Mouse (Mus musculus) T-helper 1 cell (primary cell): ENCODE measurements at regions not wholly inside any gene's neighbourhood (a gene's known extent, or its start where the extent isn't known, plus 50 kb on each side); places are given as distances from the start of the nearest gene placed in this dataset.

Experiments used
- in situ Hi-C: fragments of 300-600 bp; cut with MboI, MseI; formaldehyde crosslinking; loops from one replicate; pipeline ENCODE4 v1.15.1; 2025; ENCODE audit warnings: high pct_unique_total_duplicates

DNA sequence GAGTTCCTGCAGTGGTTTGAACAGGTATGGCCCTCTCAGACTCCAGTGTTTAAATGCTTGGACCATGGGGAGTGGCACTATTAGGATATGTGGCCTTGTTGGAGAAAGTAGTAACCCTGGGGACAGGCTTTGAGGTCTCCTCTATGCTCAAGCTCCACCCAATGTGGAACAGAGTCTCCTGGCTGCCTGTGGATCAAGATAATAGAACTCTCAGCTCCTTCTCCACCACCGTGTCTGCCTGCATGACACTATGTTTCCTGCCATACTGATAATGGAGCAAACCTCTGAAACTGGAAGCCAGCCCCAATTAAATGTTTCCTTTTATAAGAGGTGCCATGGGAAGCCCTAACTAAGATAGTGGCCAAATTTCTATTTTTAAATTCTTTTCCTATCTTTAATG, 252.2 kb downstream of the Sox4 start:
- in situ Hi-C loops: no loop called here

- in situ Hi-C loops: no loop called here
Measured at GRCm38 (mm10) chr13:28700081-28700480, 253.4 kb downstream of the Sox4 start.

GRCm38 (mm10) chr13:28699490-28700032, 254.0 kb downstream of the Sox4 start:
- in situ Hi-C loops: no loop called here

DNA sequence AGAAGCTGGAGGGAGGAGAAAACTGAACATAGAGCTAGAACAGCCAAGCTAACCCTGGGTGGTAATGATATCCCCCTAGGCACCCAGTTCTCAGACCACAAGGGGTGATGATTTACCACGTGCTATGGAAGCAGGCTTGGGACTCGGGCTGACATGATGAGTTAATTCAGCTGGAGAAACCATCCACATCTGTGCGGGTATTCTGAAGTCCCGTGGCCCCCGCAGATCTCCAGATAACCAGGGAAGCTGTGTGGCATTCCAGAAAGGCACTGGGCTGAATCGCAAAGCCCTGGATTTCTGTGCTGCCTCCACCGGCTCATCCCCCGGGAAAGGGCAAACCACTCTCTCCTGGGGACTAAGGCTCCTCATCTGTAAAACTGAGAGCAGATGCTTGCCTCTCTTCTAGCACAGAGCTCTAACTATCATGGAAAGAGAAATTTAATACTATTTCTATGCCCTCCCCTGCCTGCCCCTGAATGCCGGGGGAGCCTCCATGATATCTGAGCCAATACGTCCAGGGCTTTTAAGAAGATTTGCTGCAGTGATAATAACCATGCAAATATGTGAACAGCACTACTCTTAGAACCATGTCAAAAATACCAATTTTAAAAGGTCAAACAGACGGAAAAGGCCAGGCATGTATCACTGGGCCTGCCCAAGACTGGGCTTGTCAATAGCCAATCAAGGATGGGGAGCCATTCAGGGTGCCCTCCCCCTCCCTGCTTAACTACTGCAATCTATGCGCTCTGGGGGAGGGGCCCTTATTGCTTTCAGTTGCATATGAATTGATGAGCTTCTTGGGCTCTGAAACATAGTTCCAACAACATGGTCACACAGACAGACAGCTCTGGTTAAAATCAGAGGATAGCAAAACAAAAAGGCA, 255.5 kb downstream of the Sox4 start:
- in situ Hi-C loops: no loop called here

DNA sequence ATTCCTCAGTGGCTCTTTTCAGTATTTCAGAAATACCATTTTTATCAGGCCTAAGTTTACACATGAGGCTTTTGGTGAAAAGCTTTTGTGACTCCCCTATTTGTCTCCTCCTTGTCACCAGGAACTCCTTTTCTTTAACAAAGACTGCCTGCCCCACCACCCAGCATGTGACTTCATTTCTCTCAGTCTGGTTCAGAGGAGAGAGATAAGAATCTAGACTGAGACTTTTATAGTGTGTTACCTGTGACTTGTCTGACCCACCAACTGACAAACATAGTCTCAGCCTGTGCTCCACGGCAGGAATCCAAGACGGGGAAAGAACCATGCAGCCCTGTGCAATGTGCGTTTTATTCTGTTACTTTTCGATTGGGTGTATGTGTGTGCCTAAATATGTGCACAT, 260.4 kb downstream of the Sox4 start:
- in situ Hi-C loops: no loop called here

DNA sequence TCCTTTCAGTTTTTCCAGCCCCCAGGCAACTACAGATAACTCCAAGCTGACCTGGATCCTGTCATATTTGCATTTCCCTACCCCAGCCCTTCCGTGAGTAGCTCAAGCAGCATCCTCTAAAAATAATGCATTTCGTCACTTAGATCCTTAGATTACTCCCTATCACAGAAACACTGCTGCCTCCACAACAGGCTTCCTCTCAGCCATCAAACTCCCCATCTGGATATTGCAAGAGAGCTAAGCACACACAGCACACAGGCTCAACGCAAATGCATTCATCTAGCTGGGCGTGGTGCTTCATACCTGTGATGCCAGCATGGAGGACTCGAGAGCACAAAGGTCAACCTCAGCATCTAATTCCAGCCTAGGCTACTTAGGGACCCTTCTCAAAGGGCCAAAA, 260.9 kb downstream of the Sox4 start:
- in situ Hi-C loops: no loop called here

GRCm38 (mm10) chr13:28690511-28691160, 262.9 kb downstream of the Sox4 start:
- in situ Hi-C loops: no loop called here

DNA sequence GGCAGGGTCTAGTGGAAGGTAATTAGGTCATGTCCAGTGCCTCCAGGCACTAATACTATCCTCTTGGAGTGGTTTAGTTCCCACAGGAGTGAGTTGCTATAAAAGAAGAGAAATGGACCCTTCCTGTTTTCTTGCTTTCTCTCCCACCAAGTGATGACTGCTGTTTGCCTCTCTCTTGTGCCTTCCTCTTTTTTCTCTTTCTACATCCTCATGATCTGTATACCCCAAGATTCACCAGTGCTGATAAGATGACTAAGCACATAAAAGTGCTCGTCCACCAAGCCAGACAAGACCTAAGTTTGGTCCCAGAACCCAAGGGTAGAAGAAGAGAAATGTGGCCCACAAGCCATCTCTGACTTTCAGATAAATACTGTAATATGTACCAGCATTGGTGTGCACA, 265.7 kb downstream of the Sox4 start:
- in situ Hi-C loops: no loop called here

DNA sequence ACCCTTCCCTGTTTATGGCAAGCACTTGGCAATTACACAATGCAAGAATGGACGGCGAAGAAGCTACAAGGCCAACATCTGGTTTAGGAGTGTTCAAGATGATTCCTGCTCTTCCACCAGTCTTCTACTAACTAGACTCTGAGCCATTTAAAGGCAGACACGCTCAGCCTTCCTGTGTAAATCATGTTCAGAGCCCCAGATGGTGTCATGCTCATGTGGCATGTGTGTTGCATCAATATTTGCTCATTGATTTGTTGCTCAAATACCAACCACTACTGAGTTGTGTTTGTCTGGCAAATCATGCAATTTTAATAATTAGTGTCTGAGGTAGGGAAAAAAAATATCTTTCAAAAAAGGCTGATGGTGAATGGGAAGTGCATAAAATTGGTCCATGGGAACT, 269.2 kb downstream of the Sox4 start:
- in situ Hi-C loops: no loop called here

DNA sequence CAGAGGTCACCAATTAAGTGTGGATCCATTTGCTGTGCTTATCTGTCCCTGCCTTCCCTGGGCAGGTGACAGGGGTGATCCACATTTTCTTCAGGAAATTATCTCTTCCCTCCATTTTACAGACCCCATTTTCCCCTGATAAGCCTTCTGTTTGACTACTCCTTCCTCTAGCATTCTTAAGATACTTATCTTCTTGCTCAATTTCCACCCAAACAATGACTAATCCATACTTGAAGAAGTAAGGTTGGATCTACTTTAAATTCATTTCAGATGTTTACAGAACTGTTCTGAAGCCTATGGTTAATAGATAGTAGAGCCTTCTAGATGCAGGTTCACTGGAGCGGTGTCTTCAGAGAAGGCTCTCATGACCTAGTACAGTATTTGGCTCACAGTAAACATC, 273.2 kb downstream of the Sox4 start:
- in situ Hi-C loops: no loop called here

DNA sequence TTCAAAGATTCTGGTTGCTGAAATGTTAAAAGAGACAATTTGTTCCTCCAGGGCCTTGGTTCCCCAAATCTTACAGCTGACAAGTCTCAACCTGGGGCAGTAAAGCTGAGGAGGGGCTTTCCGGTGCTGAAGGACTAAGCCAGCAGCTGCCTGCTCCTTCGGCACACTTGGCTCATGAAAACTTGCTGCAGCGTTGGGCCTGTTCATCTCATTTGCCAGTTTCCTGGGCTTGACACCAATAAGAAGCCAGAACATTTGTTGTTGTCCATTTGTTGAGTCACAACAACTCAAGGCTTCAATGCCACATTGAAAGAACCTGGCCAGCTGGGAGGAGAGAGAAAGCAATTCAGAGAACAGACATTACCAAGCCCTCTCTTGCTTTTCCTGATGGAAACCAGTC, 279.9 kb downstream of the Sox4 start:
- in situ Hi-C loops: no loop called here

DNA sequence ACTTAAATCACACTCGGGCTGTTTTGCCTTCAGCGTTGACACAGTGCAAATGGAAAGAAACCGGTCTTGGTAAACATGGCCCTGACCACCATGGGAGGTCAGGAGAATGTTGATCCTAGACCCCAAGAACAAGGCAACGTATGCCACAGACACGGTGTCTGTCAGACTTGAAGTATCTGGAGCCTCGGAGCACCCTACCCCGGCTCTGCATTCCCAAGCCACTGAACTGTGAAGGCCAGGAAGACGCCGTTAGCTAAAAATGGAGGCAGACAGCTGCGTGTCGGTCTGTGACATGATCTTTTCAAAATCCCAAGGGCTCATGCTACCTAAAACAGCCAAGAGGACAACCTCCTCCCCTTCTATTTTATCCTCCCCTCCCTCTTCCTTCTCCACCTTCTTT, 282.0 kb downstream of the Sox4 start:
- in situ Hi-C loops: no loop called here

GRCm38 (mm10) chr13:28669832-28670585, 283.5 kb downstream of the Sox4 start:
- in situ Hi-C loops: no loop called here

DNA sequence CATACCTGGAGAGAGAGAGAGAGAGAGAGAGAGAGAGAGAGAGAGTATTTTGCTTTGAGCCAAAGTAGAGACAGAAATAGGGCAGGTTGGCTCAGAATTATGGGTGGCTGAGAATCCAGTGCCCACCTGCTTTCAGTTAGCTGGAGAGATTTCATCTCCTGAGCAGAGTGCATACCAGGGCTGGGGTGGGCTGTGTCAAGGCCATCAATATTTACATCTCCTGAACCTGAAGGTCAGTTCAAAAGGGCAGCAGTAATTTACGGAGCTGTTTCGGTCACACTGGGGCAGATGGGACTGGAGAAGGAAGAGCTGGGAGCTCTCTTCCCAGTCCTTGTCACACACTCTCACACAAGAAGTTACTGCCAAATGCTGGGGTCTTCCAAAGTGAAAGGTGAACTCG, 286.7 kb downstream of the Sox4 start:
- in situ Hi-C loops: no loop called here

DNA sequence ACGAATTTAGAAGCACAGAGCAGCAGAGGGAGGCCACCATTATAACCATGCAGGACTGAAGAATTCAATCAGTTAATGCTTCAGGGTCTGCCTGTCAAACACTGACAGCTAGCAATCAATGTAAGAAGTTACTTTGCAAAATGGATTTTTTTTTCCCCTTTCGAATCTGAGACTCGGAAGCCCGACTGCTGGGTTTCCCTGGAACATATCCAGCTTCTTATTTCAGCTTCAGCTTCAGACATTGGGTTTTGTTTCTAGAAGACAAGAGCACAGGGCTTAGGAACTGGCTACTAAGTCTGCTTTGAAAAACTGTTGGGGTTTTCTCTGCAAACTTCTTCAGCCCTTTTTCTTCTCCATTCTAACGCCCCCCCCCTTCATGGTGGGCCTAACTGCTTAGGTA, 288.4 kb downstream of the Sox4 start:
- in situ Hi-C loops: no loop called here

DNA sequence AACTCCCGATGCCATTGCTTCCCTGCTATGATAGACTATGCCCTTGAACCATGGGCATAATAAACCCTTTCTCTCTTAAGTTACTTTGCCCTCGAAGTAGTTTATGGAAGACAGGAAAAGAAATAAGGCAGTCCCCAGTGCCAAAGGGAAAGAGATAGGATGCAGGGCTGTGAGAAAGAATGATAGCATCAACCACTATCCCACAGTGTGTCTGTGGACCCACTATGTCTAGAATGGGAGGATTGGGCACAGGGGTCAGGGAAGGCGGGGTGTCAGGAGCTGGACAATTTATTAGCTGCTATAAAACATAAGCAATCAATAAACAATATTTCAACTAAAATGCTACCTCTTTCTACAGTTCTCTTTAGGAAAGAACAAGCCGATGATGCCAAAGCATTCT, 288.8 kb downstream of the Sox4 start:
- in situ Hi-C loops: no loop called here

GRCm38 (mm10) chr13:28663950-28664681, 289.4 kb downstream of the Sox4 start:
- in situ Hi-C loops: no loop called here

DNA sequence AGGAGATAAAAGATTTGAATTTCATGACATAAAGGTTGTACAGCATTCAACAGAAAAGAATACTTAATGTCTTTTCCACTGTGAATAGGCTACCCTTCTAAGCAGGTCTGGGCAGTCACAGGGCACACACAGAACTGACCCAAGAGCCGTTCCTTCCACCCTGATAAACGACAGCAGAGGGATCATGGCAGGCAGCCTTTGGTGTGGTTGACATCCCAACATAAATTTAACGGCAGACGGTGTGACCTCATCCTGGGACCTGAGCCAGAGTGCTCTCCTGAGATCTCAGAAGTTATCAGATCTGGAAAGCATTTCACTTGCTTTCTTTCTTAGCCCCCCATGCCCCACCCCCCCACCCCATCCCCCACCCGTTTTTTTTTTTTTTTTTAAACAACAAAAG, 290.1 kb downstream of the Sox4 start:
- in situ Hi-C loops: no loop called here

DNA sequence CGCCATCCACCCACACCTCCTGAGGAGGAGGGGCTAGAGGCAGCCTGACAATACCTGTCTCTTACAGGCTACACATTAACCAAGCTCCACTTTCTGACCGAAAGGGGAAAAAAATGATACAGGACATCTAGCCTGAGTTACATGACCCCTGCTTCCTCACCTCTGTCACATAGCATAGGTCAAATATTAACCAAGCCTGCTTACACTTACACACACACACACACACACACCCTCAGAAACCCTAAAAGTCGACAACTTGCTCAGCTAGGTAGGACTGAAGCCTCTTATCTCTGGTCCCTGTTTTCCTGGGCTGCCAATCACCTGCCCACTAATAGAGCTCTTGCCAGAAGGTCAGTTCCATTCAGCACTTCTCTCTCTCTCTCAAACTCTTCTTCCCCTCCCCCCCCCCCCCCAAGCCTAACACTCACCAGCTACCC, 291.2 kb downstream of the Sox4 start:
- in situ Hi-C loops: no loop called here

DNA sequence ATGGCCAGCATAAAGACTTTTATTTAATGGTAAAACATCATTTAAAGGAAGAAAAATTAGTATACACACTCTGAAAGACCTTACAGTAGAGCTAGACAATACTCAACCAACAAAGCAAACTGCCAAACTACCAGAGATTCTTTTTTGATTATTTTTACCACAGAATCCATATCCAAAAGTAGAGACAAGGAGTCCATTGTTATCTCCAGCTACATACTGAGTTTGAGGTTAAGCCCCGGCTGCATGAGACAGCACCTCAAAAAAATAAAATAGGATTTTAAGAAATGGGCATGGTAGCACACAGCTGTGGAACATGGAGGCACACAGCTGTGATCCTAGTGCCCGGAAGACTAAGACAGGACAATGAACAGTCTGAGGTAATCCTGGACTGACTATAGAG, 293.4 kb downstream of the Sox4 start:
- in situ Hi-C loops: no loop called here

DNA sequence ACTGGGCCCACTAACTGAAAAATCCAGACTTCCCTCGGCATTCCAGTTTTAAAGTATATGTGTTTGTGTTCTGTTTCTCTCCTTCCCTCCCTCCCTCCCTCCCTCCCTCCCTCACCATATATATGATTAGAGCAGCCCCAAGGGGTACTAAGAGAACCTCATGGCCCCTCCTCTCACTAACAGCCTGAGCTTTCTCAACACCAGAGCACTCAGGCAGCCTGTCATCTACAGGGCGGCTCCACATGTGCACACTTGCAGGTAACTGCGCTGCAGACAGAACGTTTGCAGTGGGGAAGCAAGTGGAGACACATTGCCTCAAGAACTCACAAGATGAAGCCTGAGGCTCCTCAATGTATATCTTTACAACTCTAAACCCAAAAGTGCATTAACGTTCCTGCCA, 294.9 kb downstream of the Sox4 start:
- in situ Hi-C loops: no loop called here

GRCm38 (mm10) chr13:28654883-28655282, 298.6 kb downstream of the Sox4 start:
- in situ Hi-C loops: no loop called here
